Mouse (Mus musculus) left cerebral cortex, postnatal 4 days (tissue): ENCODE data around the gene Ntf5. TPM values are rescaled to one million over a fixed set of nuclear protein-coding genes. Genes with fewer than 3 reads are reported as not detected.
"Not testable (repeated sequence)": the region's sequence is repeated elsewhere in the genome, so short reads cannot be mapped to it uniquely, and the experiment has no call there.

Source experiments
- DNase-seq: peaks from one replicate; pipeline ENCODE4 v3.0.0-alpha.2; 2022
- intact Hi-C: fragments of 180-260 bp; cut with DNase I; formaldehyde crosslinking; loops from one replicate; pipeline ENCODE4 v1.15.1; 2025
- total RNA-seq, 2 experiments: library from RNA; stranded (reverse); gene quantifications; 2 replicates each; pipeline ENCODE4 v1.2.3; 2021

Gene Ntf5
- under 1 TPM in 1 of 2 experiments, not detected in 1; 0.30 TPM for total RNA-seq

DNA sequence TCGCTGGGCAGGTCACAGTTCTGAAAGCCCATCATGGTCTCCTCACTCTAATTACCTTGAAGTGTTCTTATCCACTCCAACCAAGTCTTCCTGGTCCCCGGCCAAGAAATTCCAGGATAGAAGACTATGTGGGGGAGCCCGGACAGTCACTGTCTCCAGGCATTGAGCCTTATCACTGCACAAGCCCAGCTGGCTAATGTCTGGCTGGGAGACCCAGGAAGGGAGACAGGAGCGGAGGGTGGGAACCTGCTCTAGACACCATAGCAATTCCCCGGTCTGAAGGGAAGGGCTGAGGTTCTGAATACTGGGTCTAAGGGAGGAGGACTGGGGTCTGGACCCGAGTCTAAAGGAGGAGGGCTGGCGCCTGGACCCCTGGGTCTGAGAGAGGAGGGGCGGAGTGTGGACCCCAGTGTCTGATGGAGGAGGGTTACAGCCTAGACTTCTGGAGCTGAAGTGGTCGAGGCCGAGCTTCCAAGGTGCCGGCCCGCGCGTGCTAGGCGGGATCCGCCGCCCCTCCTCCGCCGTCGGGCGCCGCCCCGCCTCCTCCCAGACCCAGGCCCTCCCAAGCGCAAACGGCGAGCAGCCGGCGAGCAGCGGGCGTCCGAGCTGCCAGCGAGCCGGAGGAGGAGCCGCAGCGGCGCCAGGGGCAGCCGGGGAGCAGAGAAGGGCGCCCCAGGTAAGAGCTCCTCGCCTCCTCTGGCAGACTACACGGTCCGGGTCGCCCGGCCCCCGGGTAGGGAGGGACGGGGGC, at the start of gene Ntf5:
Ntf5 (plus strand) TSS at position 583 of the 751 bp plus-strand sequence.
- intact Hi-C loops = no loop called here
- no peak for DNase-seq

DNA sequence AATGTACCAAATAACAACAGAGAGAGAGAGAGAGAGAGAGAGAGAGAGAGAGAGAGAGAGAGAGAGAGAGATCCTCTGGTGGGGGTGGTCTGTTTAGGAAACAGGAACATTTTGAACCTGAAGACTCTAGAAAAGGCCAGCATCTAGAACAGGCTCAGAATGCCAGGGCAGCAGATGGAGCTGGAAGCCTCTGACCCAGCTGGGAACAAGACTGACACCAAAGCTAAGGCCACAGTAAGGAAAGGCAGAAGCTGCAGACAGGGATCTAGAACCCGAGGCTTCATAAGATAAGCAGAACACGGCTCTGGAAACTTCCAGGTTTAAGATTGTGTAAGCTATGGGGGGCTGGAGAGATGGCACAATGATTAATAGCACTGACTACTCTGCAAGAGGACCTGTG, 49.5 kb upstream of the Ntf5 start:
- intact Hi-C loops = no loop called here
- no peak for DNase-seq

DNA sequence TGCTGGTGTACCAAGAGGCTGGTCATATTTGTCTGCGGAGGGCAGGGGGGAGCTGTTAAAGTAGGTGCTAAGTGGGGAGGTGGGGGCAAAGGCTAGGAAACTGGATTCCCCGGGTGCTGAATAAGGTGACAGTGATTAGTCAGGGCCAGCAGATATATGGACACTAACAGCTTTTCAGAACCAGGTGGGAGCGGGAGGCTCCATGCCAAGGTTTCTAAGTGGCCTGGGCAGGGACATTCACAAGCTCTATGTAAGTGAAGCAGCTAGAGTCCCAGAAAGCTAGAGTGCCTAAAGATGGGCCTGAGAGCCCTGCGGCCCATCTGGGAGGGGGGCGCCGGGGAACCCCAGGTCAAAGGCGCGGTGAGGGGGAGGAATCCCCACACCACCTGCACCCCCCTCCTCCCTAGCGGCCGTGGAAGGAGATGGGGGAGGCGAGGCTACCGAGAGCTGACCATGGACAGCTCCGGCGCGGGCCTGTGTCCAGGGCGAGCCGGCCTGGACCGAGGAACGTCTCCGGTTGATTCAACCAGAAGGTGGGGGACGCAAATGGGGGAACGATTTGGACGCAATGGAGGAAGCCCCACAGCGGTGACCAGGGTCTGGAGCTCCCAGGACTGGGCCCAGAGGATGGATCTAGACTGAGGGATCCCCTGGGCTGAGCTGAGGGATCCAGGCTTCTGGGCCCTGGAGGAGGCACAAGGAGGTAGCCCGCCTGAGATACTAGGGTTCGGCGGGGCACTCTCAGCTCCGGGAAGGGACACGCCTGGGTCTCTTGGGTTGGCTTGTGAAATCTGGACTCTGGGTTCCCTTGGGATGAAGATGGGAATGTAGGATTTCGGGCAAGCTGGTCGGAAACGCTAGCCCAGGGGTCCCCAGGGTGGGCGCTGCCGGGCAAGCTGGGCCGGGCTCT, 47.5 kb upstream of the Ntf5 start:
- intact Hi-C loops = no loop called here
- DNase-seq = peak; percentile 45

DNA sequence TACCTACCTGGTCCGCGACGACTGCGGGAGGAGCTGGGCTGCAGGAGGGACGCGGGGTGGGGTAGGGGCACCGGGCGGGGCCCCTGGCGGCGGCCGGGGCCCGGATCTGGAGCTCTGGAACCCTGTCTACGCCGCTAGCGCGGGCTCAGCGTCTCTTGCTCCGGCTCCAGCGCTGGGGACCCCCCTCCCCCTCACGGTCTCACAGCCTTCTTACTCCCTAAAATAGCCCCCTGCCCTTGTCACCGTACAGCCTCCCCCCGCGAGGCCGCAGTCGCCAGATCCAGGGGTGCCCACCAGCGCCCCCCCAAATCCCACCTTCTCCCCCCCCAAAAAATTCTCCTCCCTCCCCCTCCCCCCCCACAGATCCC, 46.9 kb upstream of the Ntf5 start, which contains the start of gene Ppfia3:
Ppfia3 (minus strand) TSS at position 368 of the 368 bp plus-strand sequence.
- intact Hi-C loops = no loop called here
- DNase-seq = no peak

DNA sequence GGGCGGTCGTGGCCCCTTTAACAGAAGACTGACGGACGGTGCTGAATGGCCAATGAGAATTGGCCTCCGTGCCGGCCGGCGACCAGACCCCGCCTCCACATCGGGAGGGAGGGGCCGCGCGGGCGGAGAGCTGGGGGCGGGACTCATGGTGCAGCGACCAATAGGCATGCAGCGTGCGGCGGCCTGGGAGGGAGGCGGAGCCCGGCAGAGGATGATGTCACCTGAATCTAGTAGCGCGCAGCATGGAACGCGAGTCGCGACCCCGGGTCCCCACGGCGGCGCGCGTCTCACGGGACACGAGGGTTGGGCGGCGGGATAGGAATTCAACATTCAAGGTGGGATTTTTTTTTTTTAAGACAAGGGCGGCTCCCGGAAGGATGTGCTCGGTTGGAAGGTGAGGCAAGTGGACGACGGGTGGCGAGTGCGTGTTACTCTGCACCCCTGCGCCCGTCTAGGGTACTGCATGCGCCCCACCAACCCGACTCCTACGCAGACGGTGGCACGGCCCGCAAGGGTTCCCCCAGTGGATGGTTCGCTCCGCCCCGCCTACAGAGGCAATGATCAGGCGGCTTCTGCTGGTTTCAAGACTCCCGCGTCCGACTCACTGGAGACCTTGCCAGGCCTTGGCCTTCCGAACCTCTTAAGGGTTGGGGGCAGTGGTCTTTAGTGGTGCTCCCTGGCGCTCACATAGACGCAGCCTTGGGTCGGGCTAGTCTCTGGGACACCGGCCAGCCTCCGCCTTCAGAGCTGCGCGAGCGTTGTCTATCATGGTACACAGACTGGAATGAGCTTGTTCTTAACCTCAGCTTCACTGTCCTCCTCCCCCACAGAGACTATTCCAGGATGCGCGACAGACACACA, 46.2 kb upstream of the Ntf5 start:
- DNase-seq = peak; percentile 98

DNA sequence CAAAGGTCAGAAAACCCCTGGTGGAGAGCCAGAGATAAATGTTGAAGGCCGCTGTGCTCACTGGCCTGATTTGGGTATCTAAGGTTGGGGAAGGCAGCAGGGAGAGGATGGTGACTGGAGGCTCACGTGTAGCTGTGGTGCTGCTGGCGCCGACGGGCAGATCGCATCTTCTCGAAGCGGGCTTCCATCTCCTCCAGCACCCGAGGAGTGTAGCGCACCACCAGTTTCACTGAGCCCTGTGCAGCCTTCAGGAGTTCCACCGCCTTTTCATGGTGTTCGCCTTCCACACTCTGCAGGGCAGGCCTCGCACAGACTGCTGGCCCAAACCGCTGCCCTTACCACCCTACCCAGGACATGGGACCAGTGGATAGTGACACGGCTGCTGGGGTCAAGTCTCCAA, 45.3 kb upstream of the Ntf5 start:
- DNase-seq = no peak
- intact Hi-C loops = no loop called here

More for the DNA sequence above, 46.2 kb upstream of the Ntf5 start:
- intact Hi-C loops = no loop called here

DNA sequence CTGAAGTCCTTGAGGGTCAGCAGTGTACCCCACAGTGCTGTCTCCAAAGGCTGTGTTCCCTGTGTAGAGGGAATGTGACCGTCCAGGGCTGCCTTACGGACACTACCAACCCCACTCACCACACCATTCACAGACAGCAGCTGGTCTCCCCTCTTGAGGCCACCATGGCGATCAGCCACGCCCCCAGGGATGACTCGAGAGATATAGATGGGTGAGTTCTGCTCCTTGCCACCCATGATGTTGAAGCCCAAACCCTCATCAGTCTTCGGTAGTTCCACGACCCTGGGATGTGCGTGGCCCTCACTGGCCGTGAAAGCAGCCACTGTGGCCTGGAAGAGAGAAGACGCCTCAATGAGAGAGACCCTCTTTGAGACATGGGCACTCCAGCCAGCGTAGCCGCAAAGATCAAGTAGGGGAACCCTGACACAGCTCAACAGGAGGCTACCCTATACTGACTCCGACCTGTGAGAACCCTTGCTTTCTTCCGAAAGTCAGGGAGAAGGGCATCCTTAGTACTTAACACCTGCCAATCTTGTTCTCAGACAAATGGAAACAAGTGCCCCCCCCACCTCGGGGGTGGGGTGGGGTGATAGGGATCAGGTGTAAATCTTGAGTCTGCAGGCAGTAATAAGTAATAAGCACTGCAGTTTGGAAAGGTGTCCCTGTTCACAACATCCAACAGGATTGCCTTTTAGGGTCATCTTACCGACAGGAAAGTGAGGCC, 44.3 kb upstream of the Ntf5 start:
- intact Hi-C loops = no loop called here
- DNase-seq = no peak

DNA sequence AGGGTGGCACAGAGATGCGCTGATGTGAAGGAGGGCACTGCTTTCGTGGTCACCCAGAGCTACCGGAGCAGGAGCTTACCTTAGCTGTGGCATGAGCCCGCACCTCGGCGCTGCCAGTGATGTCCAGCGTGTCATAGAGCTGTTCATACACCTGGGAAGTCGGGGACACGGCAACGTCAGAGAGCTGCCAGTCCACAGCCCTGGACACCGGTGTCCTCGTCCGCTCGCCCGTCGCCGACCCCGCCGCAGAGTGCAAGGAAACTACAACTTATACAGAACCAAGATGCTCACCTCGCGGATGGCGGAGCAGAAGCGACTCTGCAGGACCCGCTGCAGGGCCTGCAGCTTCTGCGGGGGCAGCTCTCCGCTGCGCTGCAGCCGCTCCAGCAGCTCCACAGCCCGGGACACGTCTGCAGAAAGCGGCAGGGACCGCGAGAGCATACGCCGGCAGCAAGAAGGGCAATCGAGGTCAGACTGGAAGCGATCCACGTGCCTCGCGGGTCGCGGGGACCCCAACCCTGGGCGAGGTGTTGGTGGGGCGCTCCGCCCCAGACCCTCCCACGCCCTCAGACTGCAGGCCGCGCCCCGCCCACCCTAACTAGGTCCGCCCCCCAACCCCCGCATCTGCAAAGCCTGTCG, 43.5 kb upstream of the Ntf5 start:
- intact Hi-C loops = no loop called here
- DNase-seq = no peak

DNA sequence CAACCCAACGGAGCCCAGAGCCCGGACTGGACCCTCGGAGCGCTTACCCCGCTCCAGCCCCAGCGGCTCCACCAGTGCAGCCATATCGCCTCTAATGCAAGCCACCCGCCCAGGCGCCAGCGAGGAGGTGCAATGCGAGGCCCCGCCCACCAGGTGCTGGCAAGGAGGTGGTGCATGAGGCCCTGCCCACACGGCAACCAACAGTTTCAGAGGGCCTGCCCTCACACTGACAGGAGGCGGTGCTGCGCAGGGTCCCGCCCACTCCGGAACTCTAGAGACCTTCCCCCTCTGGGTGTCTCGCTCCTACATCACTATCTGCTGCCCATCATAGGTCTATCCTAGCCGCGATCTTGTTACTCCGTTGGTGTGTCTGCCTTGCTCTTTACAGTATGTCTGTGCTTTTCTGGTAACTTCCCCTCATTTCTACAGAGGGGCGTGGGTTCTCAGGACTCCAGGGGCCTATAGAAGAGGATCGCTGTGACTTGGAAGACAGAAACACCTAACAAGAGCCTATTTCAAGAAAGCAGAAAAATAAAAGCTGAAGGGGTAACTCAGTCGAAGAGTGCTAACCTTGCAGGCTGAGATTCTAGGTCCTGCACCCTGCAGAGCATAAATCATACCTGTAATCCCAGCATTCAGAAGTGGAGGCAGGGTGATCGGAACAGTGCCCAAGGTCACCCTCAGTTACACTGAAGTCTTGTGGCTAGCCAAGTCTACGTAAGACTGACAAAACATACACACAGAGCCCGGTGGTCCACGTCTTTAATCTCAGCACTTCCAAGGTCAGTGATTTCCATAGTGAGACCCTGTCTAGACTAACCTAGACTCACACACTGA, 42.8 kb upstream of the Ntf5 start, which contains the start of gene Lin7b:
Lin7b (minus strand) TSS at position 109 of the 837 bp plus-strand sequence.
- peak; percentile 87 for DNase-seq
- intact Hi-C loops = no loop called here

DNA sequence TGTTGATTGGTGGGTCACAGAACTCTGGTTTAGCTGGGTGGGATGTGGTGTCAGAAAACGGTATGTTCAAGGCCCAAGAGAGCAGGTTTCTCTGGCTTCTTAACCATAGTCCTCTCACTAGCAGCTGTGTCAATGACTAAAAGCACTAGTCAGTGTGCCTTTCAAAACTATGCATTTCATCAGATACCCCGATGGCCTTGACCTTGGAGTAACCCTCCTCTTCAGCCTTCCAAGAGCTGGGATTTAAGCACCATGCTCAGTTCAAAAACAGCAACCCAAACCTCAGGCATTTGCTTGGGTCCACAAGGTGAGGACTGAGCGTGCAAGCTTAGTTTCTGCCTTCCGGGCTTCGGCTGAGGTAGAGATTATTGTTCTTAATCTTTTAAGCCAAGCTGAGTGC, 41.1 kb upstream of the Ntf5 start:
- DNase-seq = no peak
- intact Hi-C loops = no loop called here

DNA sequence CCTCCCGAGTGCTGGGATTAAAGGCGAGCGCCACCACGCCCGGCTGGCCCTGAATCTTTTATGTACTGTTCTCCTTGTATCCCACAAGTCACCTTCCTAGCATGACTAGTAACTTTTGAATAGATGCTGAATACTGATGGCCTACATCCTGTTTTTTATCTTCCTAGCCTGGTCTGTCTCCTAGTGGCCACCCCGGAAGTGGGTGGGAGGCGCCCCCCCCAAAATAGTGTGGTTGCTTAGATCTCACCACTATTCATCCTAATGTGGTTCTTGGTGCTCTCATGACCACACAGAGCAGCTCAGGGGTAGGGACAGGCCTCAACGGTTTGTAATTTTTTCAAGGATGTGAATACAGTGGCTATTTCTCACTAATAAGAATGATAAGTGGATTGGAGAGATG, 38.9 kb upstream of the Ntf5 start:
- no peak for DNase-seq
- intact Hi-C loops = no loop called here

DNA sequence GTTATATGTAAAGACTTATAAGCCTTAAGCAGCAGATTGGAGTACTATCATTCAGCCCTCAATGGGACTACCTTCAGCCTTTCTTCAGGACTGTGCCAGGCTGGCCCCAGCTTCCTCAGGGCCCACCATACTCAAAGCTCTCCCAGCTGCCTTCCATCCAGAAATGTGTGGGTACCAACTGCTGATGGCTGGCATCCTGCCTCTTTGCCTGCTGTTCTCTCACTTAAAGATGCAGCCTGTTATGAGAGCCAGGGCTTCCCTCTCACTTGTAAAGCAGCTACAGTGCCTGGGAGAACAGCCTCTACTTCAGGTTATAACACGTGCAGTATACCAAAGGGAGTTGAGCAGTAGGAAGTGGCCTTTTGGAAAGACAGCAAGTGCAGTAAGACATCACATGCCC, 37.4 kb upstream of the Ntf5 start:
- intact Hi-C loops = no loop called here
- DNase-seq = no peak

DNA sequence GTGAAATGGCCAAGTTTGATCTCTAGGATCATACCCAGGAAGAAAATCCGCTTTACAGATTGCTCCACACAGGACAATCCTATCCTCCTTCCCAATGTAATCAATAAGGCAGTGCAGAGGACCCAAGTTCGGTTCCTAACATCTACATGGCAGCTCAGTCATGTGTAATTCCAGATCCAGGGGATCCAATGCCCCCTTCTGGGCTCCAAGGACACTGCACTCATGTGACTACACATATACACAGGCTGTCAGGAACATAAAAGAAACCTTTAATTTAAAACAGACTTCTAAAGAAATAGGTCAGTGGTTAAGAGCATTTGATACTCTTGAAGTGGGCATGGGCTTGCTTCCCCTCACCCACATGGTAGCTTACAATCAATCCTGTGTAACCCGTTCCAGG, 27.4 kb upstream of the Ntf5 start:
- no peak for DNase-seq
- intact Hi-C loops = no loop called here

DNA sequence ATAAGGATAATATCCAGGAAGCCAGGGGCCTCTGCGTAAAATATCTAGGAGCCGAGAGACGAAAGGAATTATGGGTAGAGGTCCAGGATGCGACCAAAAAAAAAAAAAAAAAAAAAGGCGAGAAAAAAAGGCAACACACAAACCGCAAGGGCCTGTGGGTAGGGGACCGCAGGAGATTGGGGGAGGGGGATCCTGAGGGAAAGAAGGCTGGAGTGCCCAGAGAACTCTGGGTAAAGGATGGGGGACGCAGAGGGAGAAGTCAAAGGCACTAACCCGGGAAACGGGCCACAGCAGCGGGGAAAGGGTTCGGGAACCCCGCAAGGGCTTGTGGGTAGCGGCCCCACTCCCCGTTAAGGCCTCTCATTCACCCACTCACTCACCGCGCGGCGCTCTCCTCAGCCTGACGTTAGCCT, 18.4 kb upstream of the Ntf5 start:
- intact Hi-C loops = no loop called here
- peak; percentile 73 for DNase-seq

DNA sequence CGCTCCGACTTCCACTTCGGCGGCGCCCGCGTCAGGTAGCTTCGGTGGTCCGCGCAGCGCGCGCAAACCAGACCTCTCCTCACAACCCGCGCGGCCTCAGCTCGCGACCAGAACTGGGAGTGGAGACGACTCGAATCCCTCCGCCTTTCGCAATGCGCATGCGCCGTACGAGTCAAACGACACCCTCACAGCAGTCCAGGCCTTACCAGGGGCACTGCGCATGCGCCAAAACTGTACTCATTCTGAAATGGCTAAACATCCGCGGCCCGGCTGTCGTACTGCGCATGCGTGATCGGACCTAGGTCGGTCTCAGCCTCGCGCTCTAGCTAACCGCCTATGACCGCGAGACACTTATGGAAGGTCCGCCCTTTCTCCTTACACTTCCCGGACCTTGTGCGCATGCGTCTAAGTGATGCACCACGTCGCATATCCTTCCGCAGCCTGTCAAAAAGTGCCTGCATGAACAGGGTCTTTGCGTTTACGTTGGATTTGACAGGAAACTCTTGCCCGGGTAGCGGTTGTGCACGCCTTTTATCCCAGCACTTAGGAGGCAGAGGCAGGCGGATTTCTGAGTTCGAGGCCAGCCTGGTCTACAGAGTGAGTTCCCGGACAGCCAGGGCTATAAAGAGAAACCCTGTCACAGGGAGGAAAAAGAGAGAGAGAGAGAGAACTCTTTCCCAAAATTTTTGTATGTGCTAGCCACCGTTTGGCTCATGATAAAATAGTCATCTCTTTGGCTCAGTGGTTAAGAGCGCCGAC, 17.7 kb upstream of the Ntf5 start, which contains the start of gene Snrnp70:
Snrnp70 (minus strand) TSS at position 165 of the 759 bp plus-strand sequence.
- peak; percentile 100 for DNase-seq
- intact Hi-C loops = no loop called here

DNA sequence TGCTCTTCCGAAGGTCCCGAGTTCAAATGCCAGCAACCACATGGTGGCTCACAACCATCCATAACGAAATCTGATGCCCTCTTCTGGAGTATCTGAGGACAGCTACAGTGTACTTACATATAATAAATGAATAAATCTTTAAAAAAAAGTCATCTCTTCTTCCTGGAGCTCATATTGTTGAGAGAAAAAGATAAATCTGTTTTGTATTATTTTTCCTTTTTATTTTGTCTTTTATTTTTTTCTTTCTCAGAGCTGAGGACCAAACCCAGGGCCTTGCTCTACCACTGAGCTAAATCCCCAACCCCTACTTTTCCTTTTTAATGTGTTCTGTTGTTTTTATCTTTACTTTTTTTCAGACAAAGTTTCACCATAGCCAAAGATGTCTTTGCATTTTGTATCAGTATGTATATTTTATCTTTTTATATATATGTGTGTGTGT, 17.1 kb upstream of the Ntf5 start:
- intact Hi-C loops, DNase-seq: not testable (repeated sequence)

DNA sequence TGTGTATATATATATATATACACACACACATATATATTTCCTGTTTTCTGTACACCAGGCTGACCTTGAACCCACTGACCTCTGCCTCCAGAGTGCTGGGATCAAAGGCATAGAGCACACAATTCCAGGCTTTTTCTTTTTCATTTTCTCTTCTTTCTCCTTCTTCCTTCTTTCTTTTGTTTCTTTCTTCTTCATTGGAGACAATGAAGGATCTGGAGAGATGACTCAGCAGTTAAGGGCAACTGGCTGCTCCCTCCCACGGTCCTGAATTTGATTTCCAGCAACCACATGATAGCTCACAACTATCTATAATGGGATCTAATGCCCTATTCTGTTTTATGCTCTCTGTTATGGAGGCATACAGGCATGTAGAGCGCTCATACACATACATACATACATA, 16.7 kb upstream of the Ntf5 start:
- DNase-seq = no peak
- intact Hi-C loops = no loop called here

DNA sequence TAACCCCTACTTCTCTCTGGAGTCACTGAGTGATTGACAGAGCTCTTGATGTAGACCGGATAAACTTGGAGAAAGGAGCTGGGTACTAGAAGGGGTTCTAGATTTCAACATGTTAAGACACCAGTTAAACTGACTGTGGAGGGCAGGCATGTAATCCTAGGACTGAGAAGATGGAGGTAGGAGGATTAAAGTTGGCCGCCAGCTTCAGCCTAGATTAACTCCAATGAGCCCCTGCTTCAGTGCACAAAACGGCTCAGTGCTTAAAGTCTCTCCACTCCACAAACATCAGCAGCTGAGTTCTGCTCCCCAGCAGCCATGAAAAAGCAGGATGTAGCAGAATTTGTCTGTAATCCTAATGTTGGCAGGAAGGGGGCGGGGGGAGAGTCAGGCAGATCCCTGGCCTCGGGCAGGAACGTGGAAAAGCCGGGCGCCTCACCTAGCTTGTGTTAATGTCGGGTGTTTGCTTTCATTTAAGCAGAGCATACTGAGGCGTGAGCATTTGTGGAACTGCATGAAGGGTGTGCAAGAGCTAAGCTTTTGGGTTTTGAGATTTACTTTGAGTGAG, 11.9 kb upstream of the Ntf5 start:
- DNase-seq = no peak
- intact Hi-C loops = no loop called here
